Mouse (Mus musculus) hindbrain, embryonic 13.5 days (tissue): ENCODE results near the gene Brinp1. TPM values are rescaled to one million over a fixed set of nuclear protein-coding genes. Genes with fewer than 3 reads are reported as not detected.
A peak's percentile ranks its signal among the peaks of the same experiment; 100 is the strongest.

ENCODE experiments used
- ATAC-seq: fragments of 200-750 bp; cut with Nextera tagmentation; 2 replicates; pipeline ENCODE4 v1.8.0; 2017; ENCODE audit warnings: moderate TSS enrichment; ENCODE audit not compliant: low FRiP score
- H3K27ac ChIP-seq: fragments of 300-500 bp; sonication (generic); 2 replicates; pipeline ENCODE4 v1.5.1; 2015; ENCODE audit warnings: inconsistent platforms, mild to moderate bottlenecking, moderate library complexity
- H3K27me3 ChIP-seq: fragments of 300-500 bp; sonication (generic); 2 replicates; pipeline ENCODE4 v1.6.1; 2015; ENCODE audit warnings: mild to moderate bottlenecking, inconsistent platforms
- H3K36me3 ChIP-seq: fragments of 300-500 bp; sonication (generic); 2 replicates; pipeline ENCODE4 v1.6.1; 2015; ENCODE audit warnings: mild to moderate bottlenecking, inconsistent platforms
- H3K4me1 ChIP-seq: fragments of 300-500 bp; sonication (generic); replicated peaks from 2 replicates; pipeline ENCODE4 v1.6.1; 2015; ENCODE audit warnings: inconsistent platforms
- H3K4me2 ChIP-seq: fragments of 300-500 bp; sonication (generic); 2 replicates; pipeline ENCODE4 v1.6.1; 2015; ENCODE audit warnings: inconsistent platforms, mild to moderate bottlenecking, moderate library complexity
- H3K4me3 ChIP-seq: fragments of 300-500 bp; sonication (generic); 2 replicates; pipeline ENCODE4 v1.5.1; 2015; ENCODE audit warnings: mild to moderate bottlenecking, inconsistent platforms
- H3K9ac ChIP-seq: fragments of 300-500 bp; sonication (generic); 2 replicates; pipeline ENCODE4 v1.6.1; 2015; ENCODE audit warnings: mild to moderate bottlenecking, inconsistent platforms
- H3K9me3 ChIP-seq: fragments of 300-500 bp; sonication (generic); 2 replicates; pipeline ENCODE4 v1.6.1; 2016; ENCODE audit warnings: inconsistent platforms
- WGBS: fragments of 180-500 bp; shearing (Covaris S2); methylation state at CpG from one replicate; pipeline ENCODE4 v1.1.7; 2015; 5-methylcytosine and 5-hydroxymethylcytosine counted together
- polyA plus RNA-seq: library from polyadenylated mRNA; unstranded; fragments of >200 nt; fragmentation: Nextera tagmentation; extraction: Ambion mirVana; gene quantifications from 2 replicates; pipeline ENCODE4 v1.2.1, GENCODE M21; 2015

Brinp1 gene
- polyA plus RNA-seq, result 47.3 and 54.0 TPM in 2 replicates

- no peaks in the 10 kb centered on the region for H3K9me3 ChIP-seq
- H3K4me2 ChIP-seq, result peak within 1 kb of the TSS; percentile 75
- peak within 1 kb of the TSS; percentile 85 for H3K27ac ChIP-seq
- WGBS, result under 1% methylated on average over 29 of the region's 33 CpGs
- 0 out of 2 replicates have a peak, but pooled peaks cover 6% of the 10 kb centered on the region for H3K27me3 ChIP-seq
- H3K4me3 ChIP-seq, result peak within 1 kb of the TSS; percentile 76
- peak within 1 kb of the TSS; percentile 89 for H3K9ac ChIP-seq
- peaks cover 25% of the 10 kb centered on the region for H3K4me1 ChIP-seq
- H3K36me3 ChIP-seq, result no peaks in the 10 kb centered on the region
- ATAC-seq, result peak; percentile 95
These were observed at the start of gene Brinp1 for GRCm38 (mm10) chr4:68954322-68954901. TSS of gene Brinp1 (minus strand) at chr4:68954397.

GRCm38 (mm10) chr4:68957265-68957664 is 3.1 kb upstream of the Brinp1 start:
- Histone ChIP-seq H3K9ac (no peak overlapping the region), H3K36me3 (no peaks in the 10 kb centered on the region), H3K4me3 (no peak overlapping the region), H3K4me2 (no peak overlapping the region), H3K27me3 (no peaks in the 10 kb centered on the region), H3K9me3 (no peaks in the 10 kb centered on the region), H3K27ac (no peak overlapping the region), H3K4me1 (peaks cover 12% of the 10 kb centered on the region)
- ATAC-seq, result no peak
- WGBS, result 85% methylated on average over 2 of the region's 2 CpGs

- Histone ChIP-seq H3K4me2 (peak overlapping the region; percentile 75), H3K36me3 (no peaks in the 10 kb centered on the region), H3K4me3 (no peak overlapping the region), H3K27ac (no peak overlapping the region), H3K27me3 (0 out of 2 replicates have a peak, but pooled peaks cover 6% of the 10 kb centered on the region), H3K9ac (no peak overlapping the region), H3K4me1 (peaks cover 20% of the 10 kb centered on the region), H3K9me3 (no peaks in the 10 kb centered on the region)
- no peak for ATAC-seq
- 6% methylated on average over 4 of the region's 4 CpGs for WGBS
These were observed 1.4 kb upstream of the Brinp1 start for GRCm38 (mm10) chr4:68955621-68956020.

DNA sequence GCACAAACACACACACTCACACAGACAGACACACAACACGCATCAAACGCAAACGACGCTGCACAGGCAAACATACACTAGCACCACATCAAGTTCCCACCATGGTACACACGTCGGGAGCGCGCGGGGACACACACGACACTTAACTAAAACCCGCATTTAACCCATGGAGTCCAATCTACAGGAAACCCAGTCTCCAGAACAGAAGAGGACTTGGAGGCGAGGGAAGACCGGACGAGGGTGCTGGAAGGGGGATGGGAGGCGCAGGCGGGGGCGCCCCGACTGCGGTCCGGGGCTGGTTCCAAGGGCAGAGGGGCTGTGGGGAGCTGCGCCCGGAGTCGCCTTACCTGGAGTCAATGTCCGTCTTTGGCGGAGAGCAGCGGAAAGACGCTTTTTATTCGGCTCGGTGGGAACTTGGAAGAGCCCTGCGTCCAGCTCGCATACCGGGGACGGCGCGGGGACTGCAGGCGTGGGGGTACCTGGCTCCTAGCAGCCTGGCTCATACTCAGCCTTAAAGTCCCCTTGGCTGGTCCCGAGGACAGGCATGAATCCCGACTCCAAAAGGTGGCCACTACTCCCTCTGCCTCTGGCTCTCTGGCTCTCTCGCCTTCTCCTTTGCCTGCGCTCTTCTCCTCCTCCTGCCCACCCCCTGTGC is 403 bp downstream of the Brinp1 start:
- Histone ChIP-seq H3K9me3 (no peaks in the 10 kb centered on the region), H3K36me3 (no peaks in the 10 kb centered on the region), H3K27me3 (0 out of 2 replicates have a peak, but pooled peaks cover 6% of the 10 kb centered on the region), H3K4me2 (peak overlapping the region; percentile 75), H3K4me1 (peaks cover 25% of the 10 kb centered on the region), H3K27ac (peak overlapping the region; percentile 85), H3K9ac (peak overlapping the region; percentile 89), H3K4me3 (peak overlapping the region; percentile 76)
- under 1% methylated on average over 38 of the region's 40 CpGs for WGBS
- peak; percentile 86 for ATAC-seq

DNA sequence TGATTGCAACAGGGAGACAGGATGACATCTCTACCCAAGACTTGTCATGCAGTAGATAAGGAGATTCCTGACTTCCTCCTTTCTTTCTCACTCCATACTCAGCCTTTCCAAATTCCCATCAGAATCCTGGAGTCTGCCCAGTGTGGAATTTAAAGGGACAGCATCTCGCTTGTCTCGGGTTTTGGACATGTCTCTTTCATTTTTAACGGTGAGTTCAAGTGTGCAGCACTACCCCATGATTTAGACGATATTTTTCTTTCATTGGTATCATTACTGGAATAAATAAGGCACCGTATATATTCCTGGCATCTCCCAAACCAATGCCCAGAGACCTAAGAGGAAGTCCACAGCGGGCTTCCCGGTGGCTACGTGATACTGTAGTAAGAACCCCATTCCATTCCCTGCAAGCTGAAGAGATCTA is 1.1 kb downstream of the Brinp1 start:
- H3K4me3 ChIP-seq, result peak overlapping the region; percentile 76
- no peak for ATAC-seq
- WGBS, result 10% methylated on average over 8 of the region's 8 CpGs
- H3K9ac ChIP-seq, result peak overlapping the region; percentile 89
- peak overlapping the region; percentile 85 for H3K27ac ChIP-seq
- H3K36me3 ChIP-seq, result no peaks in the 10 kb centered on the region
- peak overlapping the region; percentile 75 for H3K4me2 ChIP-seq
- 0 out of 2 replicates have a peak, but pooled peaks cover 6% of the 10 kb centered on the region for H3K27me3 ChIP-seq
- no peaks in the 10 kb centered on the region for H3K9me3 ChIP-seq
- H3K4me1 ChIP-seq, result peaks cover 25% of the 10 kb centered on the region

DNA sequence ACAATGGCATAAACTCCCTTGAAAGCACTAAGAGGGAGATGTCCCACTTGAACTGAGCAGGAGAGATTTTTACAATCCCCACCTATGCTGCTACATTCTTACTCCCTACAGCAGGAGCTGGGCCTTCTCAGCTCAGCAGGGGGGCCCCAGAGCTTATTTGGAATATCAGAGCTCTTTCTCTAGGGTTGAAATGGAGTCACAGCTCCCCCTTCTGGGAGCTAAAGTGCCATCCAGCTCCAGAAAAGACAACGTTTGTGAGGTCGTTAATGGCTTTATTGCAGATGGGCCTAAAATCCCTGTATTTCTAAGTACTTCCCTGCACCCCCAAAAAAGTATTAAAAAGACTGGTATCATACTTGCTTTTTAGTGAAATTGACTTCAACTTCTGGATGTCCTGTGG is 3.6 kb downstream of the Brinp1 start:
- peak overlapping the region; percentile 21; the same call in 1 of the 2 replicates for H3K4me3 ChIP-seq

DNA sequence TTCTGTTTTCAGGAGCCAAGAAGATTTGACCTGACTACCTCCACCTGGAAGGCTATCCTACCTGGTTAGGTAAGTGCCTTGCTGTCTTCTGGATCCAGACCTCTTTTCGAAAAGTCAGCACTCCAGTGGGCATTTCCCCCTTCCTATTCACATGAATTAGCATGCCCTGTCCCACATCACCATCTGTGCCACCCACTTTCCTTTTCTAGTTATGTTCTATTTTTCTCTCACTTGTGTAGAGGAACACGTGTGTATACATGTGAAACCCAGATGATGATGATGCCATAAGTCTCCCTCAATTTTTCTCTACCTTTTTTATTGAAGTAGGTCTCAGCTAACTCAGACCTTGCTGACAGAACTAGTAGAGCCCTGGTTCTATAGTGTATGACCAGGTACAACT is 11.3 kb downstream of the Brinp1 start:
- 89% methylated on average over 2 of the region's 2 CpGs for WGBS

More for the DNA sequence above, 3.6 kb downstream of the Brinp1 start:
- H3K27me3 ChIP-seq, result 0 out of 2 replicates have a peak, but pooled peaks cover 6% of the 10 kb centered on the region
- no peak overlapping the region for H3K27ac ChIP-seq
- ATAC-seq, result no peak
- 3% methylated on average over 2 of the region's 2 CpGs for WGBS
- H3K4me2 ChIP-seq, result peak overlapping the region; percentile 41
- H3K9ac ChIP-seq, result no peak overlapping the region
- no peaks in the 10 kb centered on the region for H3K9me3 ChIP-seq
- no peaks in the 10 kb centered on the region for H3K36me3 ChIP-seq
- H3K4me1 ChIP-seq, result peaks cover 37% of the 10 kb centered on the region

GRCm38 (mm10) chr4:68930022-68930421 is 24.2 kb downstream of the Brinp1 start:
- Histone ChIP-seq H3K9ac (no peak overlapping the region), H3K9me3 (no peaks in the 10 kb centered on the region), H3K36me3 (no peaks in the 10 kb centered on the region), H3K4me3 (no peak overlapping the region), H3K4me2 (no peak overlapping the region), H3K4me1 (0 out of 2 replicates have a peak, but pooled peaks cover 4% of the 10 kb centered on the region), H3K27ac (no peak overlapping the region), H3K27me3 (no peaks in the 10 kb centered on the region)
- 73% methylated on average over 3 of the region's 3 CpGs for WGBS
- ATAC-seq, result no peak

More for the DNA sequence above, 11.3 kb downstream of the Brinp1 start:
- no peaks in the 10 kb centered on the region for H3K9me3 ChIP-seq
- no peak overlapping the region for H3K9ac ChIP-seq
- no peak for ATAC-seq
- no peak overlapping the region for H3K27ac ChIP-seq
- no peaks in the 10 kb centered on the region for H3K36me3 ChIP-seq
- H3K27me3 ChIP-seq, result no peaks in the 10 kb centered on the region
- H3K4me2 ChIP-seq, result no peak overlapping the region
- no peak overlapping the region for H3K4me3 ChIP-seq
- peaks cover 12% of the 10 kb centered on the region for H3K4me1 ChIP-seq

GRCm38 (mm10) chr4:68926091-68926490 is 28.1 kb downstream of the Brinp1 start:
- Histone ChIP-seq H3K4me2 (no peak overlapping the region), H3K4me1 (0 out of 2 replicates have a peak, but pooled peaks cover 4% of the 10 kb centered on the region), H3K9ac (no peak overlapping the region), H3K9me3 (no peaks in the 10 kb centered on the region), H3K4me3 (no peak overlapping the region), H3K36me3 (no peaks in the 10 kb centered on the region), H3K27me3 (no peaks in the 10 kb centered on the region), H3K27ac (no peak overlapping the region)
- 80% methylated on average over 2 of the region's 2 CpGs for WGBS
- ATAC-seq, result no peak

DNA sequence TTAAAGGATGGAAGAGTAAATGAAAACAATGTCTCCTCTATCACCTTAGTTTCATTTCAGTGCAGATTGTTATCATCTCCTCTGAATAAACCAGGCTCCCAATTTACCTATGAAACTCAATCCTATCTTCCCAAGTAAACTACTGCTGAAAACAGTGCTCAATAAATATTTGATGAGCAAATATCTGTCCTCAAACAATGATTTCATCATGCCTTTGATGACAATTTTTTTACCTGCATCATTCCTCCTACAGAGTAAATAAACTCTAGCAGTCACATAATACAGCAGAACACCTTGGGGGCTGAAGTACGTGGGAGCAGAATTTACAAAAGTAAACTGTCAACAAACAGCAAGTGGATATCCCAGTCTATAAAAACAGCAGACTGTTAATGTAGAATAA is 31.3 kb downstream of the Brinp1 start:
- Histone ChIP-seq H3K36me3 (no peaks in the 10 kb centered on the region), H3K9ac (no peak overlapping the region), H3K4me3 (no peak overlapping the region), H3K9me3 (no peaks in the 10 kb centered on the region), H3K4me1 (0 out of 2 replicates have a peak, but pooled peaks cover 4% of the 10 kb centered on the region), H3K27ac (no peak overlapping the region), H3K27me3 (no peaks in the 10 kb centered on the region), H3K4me2 (no peak overlapping the region)
- no peak for ATAC-seq
- 63% methylated on average over 1 of the region's 1 CpGs for WGBS

- no peak overlapping the region for H3K4me3 ChIP-seq
- H3K27me3 ChIP-seq, result no peaks in the 10 kb centered on the region
- H3K9ac ChIP-seq, result no peak overlapping the region
- H3K4me2 ChIP-seq, result no peak overlapping the region
- H3K4me1 ChIP-seq, result 0 out of 2 replicates have a peak, but pooled peaks cover 4% of the 10 kb centered on the region
- no peak for ATAC-seq
- H3K27ac ChIP-seq, result no peak overlapping the region
- H3K36me3 ChIP-seq, result no peaks in the 10 kb centered on the region
- H3K9me3 ChIP-seq, result no peaks in the 10 kb centered on the region
- 83% methylated on average over 1 of the region's 1 CpGs for WGBS
These were observed 31.7 kb downstream of the Brinp1 start for GRCm38 (mm10) chr4:68922504-68922903.

- H3K36me3 ChIP-seq, result no peaks in the 10 kb centered on the region
- no peaks in the 10 kb centered on the region for H3K9me3 ChIP-seq
- ATAC-seq, result no peak
- WGBS, result 68% methylated on average over 3 of the region's 3 CpGs
- no peak overlapping the region for H3K4me2 ChIP-seq
- H3K4me3 ChIP-seq, result no peak overlapping the region
- no peaks in the 10 kb centered on the region for H3K4me1 ChIP-seq
- H3K27ac ChIP-seq, result no peak overlapping the region
- H3K9ac ChIP-seq, result no peak overlapping the region
- no peaks in the 10 kb centered on the region for H3K27me3 ChIP-seq
These were observed 34.1 kb downstream of the Brinp1 start for GRCm38 (mm10) chr4:68920127-68920526.
